Mouse (Mus musculus) retina, adult 2 months (tissue): ENCODE measurements around the gene Drd5.

ENCODE experiments used
- DNase-seq: peaks from one replicate; pipeline ENCODE4 v3.0.0-alpha.2; 2012; ENCODE audit warnings: low read depth, low spot score

Gene Drd5

GRCm38 (mm10) chr5:38350351-38350929 is 31.3 kb downstream of the Drd5 start:
- no peak for DNase-seq

- DNase-seq, result no peak
These were observed 37.8 kb downstream of the Drd5 start for GRCm38 (mm10) chr5:38356927-38357326.

- DNase-seq, result no peak
These were observed 40.5 kb downstream of the Drd5 start for GRCm38 (mm10) chr5:38359716-38360115.

DNA sequence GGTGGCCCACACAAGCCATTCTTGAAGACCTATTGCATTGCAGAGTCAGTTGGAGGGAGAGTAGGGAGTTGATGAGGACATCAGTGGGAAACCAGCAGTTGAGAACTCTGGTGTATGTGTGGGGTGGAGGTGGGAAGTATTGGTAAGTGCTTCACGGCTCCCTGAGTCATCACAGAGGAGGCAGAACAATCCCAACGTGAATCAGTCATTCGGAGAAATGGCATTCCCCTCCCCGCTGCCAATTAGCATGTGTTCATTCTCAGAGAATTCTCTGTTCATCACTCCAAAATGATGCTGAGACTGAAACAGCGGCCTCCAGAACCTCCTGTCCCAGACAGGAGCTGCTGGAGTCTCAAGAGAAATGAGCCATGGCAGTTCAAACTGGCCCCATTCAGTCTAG is 45.2 kb downstream of the Drd5 start:
- DNase-seq, result no peak

- no peak for DNase-seq
These were observed 46.4 kb downstream of the Drd5 start for GRCm38 (mm10) chr5:38365521-38365920.

- no peak for DNase-seq
These were observed 47.7 kb downstream of the Drd5 start for GRCm38 (mm10) chr5:38366650-38367470.

DNA sequence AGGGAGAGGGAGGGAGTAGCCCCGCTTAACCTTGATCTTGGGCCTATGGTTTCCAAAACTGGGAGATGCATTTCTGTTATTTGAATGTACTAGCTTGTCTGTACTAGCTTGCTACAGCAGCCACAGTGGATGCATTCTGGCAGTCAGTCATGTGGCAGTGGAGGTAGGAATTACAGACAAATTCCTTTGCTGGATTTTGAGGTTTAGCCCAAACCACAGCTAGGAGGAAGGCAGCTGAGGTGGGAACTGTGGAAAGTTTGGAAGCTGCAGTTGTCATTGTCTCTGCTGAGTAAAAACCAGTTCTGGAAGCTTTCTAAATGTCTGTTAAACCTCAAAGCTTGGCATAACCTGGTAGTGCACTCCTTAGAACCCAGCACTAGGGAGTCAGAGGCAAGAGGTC is 52.1 kb downstream of the Drd5 start:
- DNase-seq, result no peak
